15 mouse cellular contexts compared by ENCODE assay signal in genomic region chr4:149334881-149335280, GRCm38 (mm10).
"Had no signal": no experiment of that assay in that cellular context is flagged by ENCODE, and none has a peak within 500 bp of the region (broad histone marks: within the 10 kb centered on the region; RNA-seq: fewer than 3 reads in every experiment).

No protein-coding gene starts in this region.

- DNase-seq: kidney, adult 9 months; kidney, postnatal 36 days; lung, embryonic 14.5 days; lung, postnatal 10 days; lung, postnatal 4 days; retina, postnatal 1 day; right cerebral cortex, postnatal 4 days; spleen, adult 18-20 months; thymus, postnatal 36 days had no signal

- H3K4me3 ChIP-seq: limb, embryonic 15.5 days; liver, embryonic 12.5 days; megakaryocyte, embryonic 14.5 days; midbrain, embryonic 15.5 days; neural tube, embryonic 12.5 days had no signal

- H3K27ac ChIP-seq: kidney, postnatal 0 days; limb, embryonic 15.5 days; liver, embryonic 12.5 days; midbrain, embryonic 15.5 days; neural tube, embryonic 12.5 days had no signal

- H3K4me1 ChIP-seq: limb, embryonic 15.5 days; midbrain, embryonic 15.5 days; neural tube, embryonic 12.5 days had no signal

- H3K27me3 ChIP-seq: limb, embryonic 15.5 days; liver, embryonic 12.5 days; megakaryocyte, embryonic 14.5 days; midbrain, embryonic 15.5 days; neural tube, embryonic 12.5 days had no signal
